Mouse (Mus musculus) CH12.LX (cell line): ENCODE measurements at regions not wholly inside any gene's neighbourhood (a gene's known extent, or its start where the extent isn't known, plus 50 kb on each side); places are given as distances from the start of the nearest gene placed in this dataset.

Experiments used
- SMC3 ChIP-seq: IDR thresholded peaks from 2 replicates; pipeline ENCODE4 v1.6.1; 2011; ENCODE audit warnings: low read depth, low read length, improper control_type of control experiment
- USF1 ChIP-seq: IDR thresholded peaks from 2 replicates; pipeline ENCODE4 v1.6.1; 2014; ENCODE audit warnings: low read depth, mild to moderate bottlenecking, inconsistent platforms, low read length, improper control_type of control experiment
- ZNF384 ChIP-seq: IDR thresholded peaks from 2 replicates; pipeline ENCODE4 v1.6.1; 2012; ENCODE audit warnings: low read depth, low read length, improper control_type of control experiment, inconsistent platforms

- TF ChIP-seq USF1 (no peak), SMC3 (no peak), ZNF384 (no peak)
Measured at GRCm38 (mm10) chr10:66150966-66151365, 945.0 kb upstream of the Jmjd1c start.
